16 mouse cellular contexts compared by ENCODE assay signal in genomic region chr12:52297988-52298387, GRCm38 (mm10).
"Had no signal": no experiment of that assay in that cellular context is flagged by ENCODE, and none has a peak within 500 bp of the region (broad histone marks: within the 10 kb centered on the region; RNA-seq: fewer than 3 reads in every experiment).

No protein-coding gene starts in this region.

- H3K9me3 ChIP-seq: megakaryocyte, embryonic 14.5 days; midbrain, embryonic 13.5 days; midbrain, embryonic 15.5 days; neural tube, embryonic 12.5 days had no signal

- H3K27me3 ChIP-seq: megakaryocyte, embryonic 14.5 days; midbrain, embryonic 13.5 days; midbrain, embryonic 15.5 days; neural tube, embryonic 12.5 days had no signal

- H3K4me1 ChIP-seq: neural tube, embryonic 12.5 days had no signal

- ATAC-seq: midbrain, embryonic 13.5 days; midbrain, embryonic 15.5 days had no signal

- H3K9ac ChIP-seq: lung, embryonic 14.5 days; midbrain, embryonic 13.5 days; midbrain, embryonic 15.5 days; neural tube, embryonic 12.5 days had no signal

- H3K4me2 ChIP-seq: lung, embryonic 14.5 days; midbrain, embryonic 11.5 days; midbrain, embryonic 13.5 days; midbrain, embryonic 15.5 days; neural tube, embryonic 12.5 days had no signal

- H3K27ac ChIP-seq: macrophage; midbrain, embryonic 13.5 days; midbrain, embryonic 15.5 days; neural tube, embryonic 12.5 days had no signal

- H3K36me3 ChIP-seq: midbrain, embryonic 13.5 days; midbrain, embryonic 15.5 days; neural tube, embryonic 12.5 days had no signal

- DNase-seq: lung, adult 18-20 months; lung, embryonic 14.5 days; lung, postnatal 14 days; lung, postnatal 36 days; right cerebral cortex, postnatal 14 days; right cerebral cortex, postnatal 4 days; spleen, adult 18-20 months; thymus, adult 2 months; thymus, postnatal 25 days; thymus, postnatal 4 days had no signal

- H3K4me3 ChIP-seq: midbrain, embryonic 13.5 days; midbrain, embryonic 15.5 days; neural tube, embryonic 12.5 days had no signal
